Mouse (Mus musculus): Measurements from ENCODE around the gene Acsl3. TPM values are rescaled to one million over a fixed set of nuclear protein-coding genes. Genes with fewer than 3 reads are reported as not detected.

The Acsl3 gene
- polyA plus RNA-seq (2014; fragmentation: Nextera tagmentation; extraction: Ambion mirVana) = 109 and 138 TPM in 2 replicates

- peak; percentile 100 for ATAC-seq (ENCODE audit: low FRiP score)
- DNase-seq (ENCODE audit: low spot score) = peak; percentile 97
- peaks cover 27% of the 10 kb centered on the region for H3K4me1 ChIP-seq (replicated peaks; ENCODE audit: control insufficient read depth, insufficient read depth, low read length)
- no peaks in the 10 kb centered on the region for H3K9me3 ChIP-seq (ENCODE audit: control insufficient read depth, low read length)
- no peaks in the 10 kb centered on the region for H3K27me3 ChIP-seq (ENCODE audit: control insufficient read depth, insufficient read depth, low read length)
- H3K27ac ChIP-seq = peak within 1 kb of the TSS; percentile 98
- peak within 1 kb of the TSS; percentile 83 for H3K4me3 ChIP-seq (replicated peaks; ENCODE audit: low read length)
- under 1% methylated on average over 100 of the region's 104 CpGs for WGBS
- peak within 1 kb of the TSS; percentile 94 for H3K9ac ChIP-seq
- H3K4me2 ChIP-seq (replicated peaks) = peak within 1 kb of the TSS; percentile 63
- no peaks in the 10 kb centered on the region for H3K36me3 ChIP-seq (replicated peaks; ENCODE audit: control insufficient read depth, insufficient read depth)
Observed at GRCm38 (mm10) chr1:78657671-78658440, at the start of gene Acsl3, which contains the start of gene Utp14b. Gene Acsl3 (plus strand): TSS chr1:78657825. Gene Utp14b (plus strand): TSS chr1:78658038.

- DNase-seq (ENCODE audit: low spot score) = no peak
- no peaks in the 10 kb centered on the region for H3K9me3 ChIP-seq (ENCODE audit: control insufficient read depth, low read length)
- H3K4me1 ChIP-seq (replicated peaks; ENCODE audit: control insufficient read depth, insufficient read depth, low read length) = no peaks in the 10 kb centered on the region
- H3K4me2 ChIP-seq (replicated peaks) = no peak overlapping the region
- 47% methylated on average over 12 of the region's 12 CpGs for WGBS
- H3K27me3 ChIP-seq (ENCODE audit: control insufficient read depth, insufficient read depth, low read length) = no peaks in the 10 kb centered on the region
- no peak overlapping the region for H3K9ac ChIP-seq
- no peak for ATAC-seq (ENCODE audit: low FRiP score)
- H3K36me3 ChIP-seq (replicated peaks; ENCODE audit: control insufficient read depth, insufficient read depth) = no peaks in the 10 kb centered on the region
- no peak overlapping the region for H3K27ac ChIP-seq
- H3K4me3 ChIP-seq (replicated peaks; ENCODE audit: low read length) = no peak overlapping the region
Observed at GRCm38 (mm10) chr1:78609134-78609907, 48.3 kb upstream of the Acsl3 start.

- ATAC-seq (ENCODE audit: low FRiP score) (no peak), DNase-seq (ENCODE audit: low spot score) (no peak)
- H3K27me3 ChIP-seq (ENCODE audit: control insufficient read depth, insufficient read depth, low read length) = no peaks in the 10 kb centered on the region
- no peaks in the 10 kb centered on the region for H3K9me3 ChIP-seq (ENCODE audit: control insufficient read depth, low read length)
- H3K36me3 ChIP-seq (replicated peaks; ENCODE audit: control insufficient read depth, insufficient read depth) = no peaks in the 10 kb centered on the region
- H3K4me1 ChIP-seq (replicated peaks; ENCODE audit: control insufficient read depth, insufficient read depth, low read length) = no peaks in the 10 kb centered on the region
- 80% methylated on average over 4 of the region's 4 CpGs for WGBS
- no peak overlapping the region for H3K27ac ChIP-seq
- H3K9ac ChIP-seq = no peak overlapping the region
- no peak overlapping the region for H3K4me2 ChIP-seq (replicated peaks)
- no peak overlapping the region for H3K4me3 ChIP-seq (replicated peaks; ENCODE audit: low read length)
Observed at GRCm38 (mm10) chr1:78611039-78611438, 46.6 kb upstream of the Acsl3 start.

DNA sequence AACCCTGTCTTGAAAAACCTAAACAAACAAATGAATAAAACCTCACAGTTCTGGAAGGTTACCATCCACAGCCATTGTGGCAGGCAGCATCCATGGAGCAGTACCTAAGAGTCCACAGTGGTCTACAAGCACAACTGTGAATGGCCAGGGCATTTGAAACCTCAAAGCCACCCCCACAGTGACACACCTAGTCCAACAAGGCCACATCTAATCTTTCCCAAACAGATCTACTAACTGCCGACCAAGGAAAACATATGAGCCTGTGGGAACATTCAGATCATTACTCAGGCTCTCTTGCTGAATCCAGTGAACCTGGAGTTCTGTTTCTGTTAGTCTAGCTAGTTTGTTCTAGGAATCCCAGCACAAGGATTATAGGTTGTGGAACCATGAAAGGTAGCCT lies 44.7 kb upstream of the Acsl3 start:
- H3K4me1 ChIP-seq (replicated peaks; ENCODE audit: control insufficient read depth, insufficient read depth, low read length) = no peaks in the 10 kb centered on the region
- H3K36me3 ChIP-seq (replicated peaks; ENCODE audit: control insufficient read depth, insufficient read depth) = no peaks in the 10 kb centered on the region
- no peak overlapping the region for H3K27ac ChIP-seq
- ATAC-seq (ENCODE audit: low FRiP score) (no peak), DNase-seq (ENCODE audit: low spot score) (no peak)
- no peak overlapping the region for H3K9ac ChIP-seq
- H3K9me3 ChIP-seq (ENCODE audit: control insufficient read depth, low read length) = no peaks in the 10 kb centered on the region
- no peaks in the 10 kb centered on the region for H3K27me3 ChIP-seq (ENCODE audit: control insufficient read depth, insufficient read depth, low read length)
- 93% methylated on average over 1 of the region's 1 CpGs for WGBS
- H3K4me3 ChIP-seq (replicated peaks; ENCODE audit: low read length) = no peak overlapping the region
- H3K4me2 ChIP-seq (replicated peaks) = no peak overlapping the region

DNA sequence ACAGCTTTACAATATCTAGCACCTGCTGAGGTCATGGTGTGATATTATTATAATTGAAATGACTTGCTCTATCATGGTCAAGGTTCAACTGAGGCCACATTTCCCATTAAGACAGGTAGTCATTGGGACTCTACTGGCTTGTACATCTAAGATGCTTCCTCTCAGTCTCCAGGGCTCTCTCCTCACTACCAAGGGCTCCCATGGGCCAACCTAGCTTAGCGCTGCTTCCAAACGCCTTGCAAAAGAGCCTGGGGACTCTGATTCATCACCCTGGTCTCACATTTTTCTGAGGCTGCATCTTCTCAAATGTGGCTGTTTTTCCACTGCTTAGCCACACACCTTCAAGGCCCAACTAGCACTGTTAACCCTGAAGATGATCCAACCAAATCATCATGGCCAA lies 33.3 kb upstream of the Acsl3 start:
- Histone ChIP-seq H3K9me3 (ENCODE audit: control insufficient read depth, low read length) (no peaks in the 10 kb centered on the region), H3K4me3 (replicated peaks; ENCODE audit: low read length) (no peak overlapping the region), H3K4me1 (replicated peaks; ENCODE audit: control insufficient read depth, insufficient read depth, low read length) (no peaks in the 10 kb centered on the region), H3K4me2 (replicated peaks) (no peak overlapping the region), H3K9ac (no peak overlapping the region), H3K36me3 (replicated peaks; ENCODE audit: control insufficient read depth, insufficient read depth) (no peaks in the 10 kb centered on the region), H3K27me3 (ENCODE audit: control insufficient read depth, insufficient read depth, low read length) (no peaks in the 10 kb centered on the region), H3K27ac (no peak overlapping the region)
- DNase-seq (ENCODE audit: low spot score) (no peak), ATAC-seq (ENCODE audit: low FRiP score) (no peak)
- WGBS = 93% methylated on average over 2 of the region's 2 CpGs

DNA sequence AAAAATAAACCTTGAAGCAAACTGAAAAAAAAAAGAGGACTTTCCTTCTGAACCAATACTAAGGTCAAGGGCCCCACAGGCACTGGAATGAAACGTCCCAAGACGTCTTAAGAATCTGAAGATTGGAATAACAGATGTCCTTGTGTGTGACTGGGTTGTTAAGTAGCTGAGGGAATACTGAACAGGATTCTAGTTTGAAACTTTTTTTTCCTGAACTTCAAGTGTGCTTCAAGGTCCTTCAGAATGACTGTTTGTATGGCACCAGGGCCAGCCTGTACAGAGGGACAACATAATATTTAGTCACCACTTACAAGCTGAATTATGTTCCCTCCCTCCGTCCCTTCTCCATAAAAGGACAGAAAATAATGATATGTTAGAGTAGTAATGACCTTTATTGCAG lies 23.1 kb upstream of the Acsl3 start:
- no peaks in the 10 kb centered on the region for H3K36me3 ChIP-seq (replicated peaks; ENCODE audit: control insufficient read depth, insufficient read depth)
- ATAC-seq (ENCODE audit: low FRiP score) = no peak
- no peak overlapping the region for H3K9ac ChIP-seq
- 67% methylated on average over 3 of the region's 3 CpGs for WGBS
- no peak overlapping the region for H3K27ac ChIP-seq
- DNase-seq (ENCODE audit: low spot score) = no peak
- no peak overlapping the region for H3K4me3 ChIP-seq (replicated peaks; ENCODE audit: low read length)
- H3K4me1 ChIP-seq (replicated peaks; ENCODE audit: control insufficient read depth, insufficient read depth, low read length) = no peaks in the 10 kb centered on the region
- no peaks in the 10 kb centered on the region for H3K9me3 ChIP-seq (ENCODE audit: control insufficient read depth, low read length)
- H3K27me3 ChIP-seq (ENCODE audit: control insufficient read depth, insufficient read depth, low read length) = no peaks in the 10 kb centered on the region
- no peak overlapping the region for H3K4me2 ChIP-seq (replicated peaks)

GRCm38 (mm10) chr1:78640871-78641270 lies 16.8 kb upstream of the Acsl3 start:
- no peak overlapping the region for H3K9ac ChIP-seq
- no peak for ATAC-seq (ENCODE audit: low FRiP score)

GRCm38 (mm10) chr1:78641791-78642190 lies 15.8 kb upstream of the Acsl3 start:
- no peak overlapping the region for H3K27ac ChIP-seq
- no peak overlapping the region for H3K4me2 ChIP-seq (replicated peaks)
- ATAC-seq (ENCODE audit: low FRiP score) (no peak), DNase-seq (ENCODE audit: low spot score) (no peak)
- no peaks in the 10 kb centered on the region for H3K27me3 ChIP-seq (ENCODE audit: control insufficient read depth, insufficient read depth, low read length)
- H3K4me3 ChIP-seq (replicated peaks; ENCODE audit: low read length) = no peak overlapping the region
- 94% methylated on average over 3 of the region's 3 CpGs for WGBS
- no peak overlapping the region for H3K9ac ChIP-seq
- no peaks in the 10 kb centered on the region for H3K4me1 ChIP-seq (replicated peaks; ENCODE audit: control insufficient read depth, insufficient read depth, low read length)
- H3K36me3 ChIP-seq (replicated peaks; ENCODE audit: control insufficient read depth, insufficient read depth) = no peaks in the 10 kb centered on the region
- no peaks in the 10 kb centered on the region for H3K9me3 ChIP-seq (ENCODE audit: control insufficient read depth, low read length)

More at GRCm38 (mm10) chr1:78640871-78641270, 16.8 kb upstream of the Acsl3 start:
- no peaks in the 10 kb centered on the region for H3K9me3 ChIP-seq (ENCODE audit: control insufficient read depth, low read length)
- no peaks in the 10 kb centered on the region for H3K27me3 ChIP-seq (ENCODE audit: control insufficient read depth, insufficient read depth, low read length)
- H3K4me2 ChIP-seq (replicated peaks) = no peak overlapping the region
- H3K4me3 ChIP-seq (replicated peaks; ENCODE audit: low read length) = no peak overlapping the region
- H3K27ac ChIP-seq = no peak overlapping the region
- DNase-seq (ENCODE audit: low spot score) = no peak
- H3K4me1 ChIP-seq (replicated peaks; ENCODE audit: control insufficient read depth, insufficient read depth, low read length) = no peaks in the 10 kb centered on the region
- H3K36me3 ChIP-seq (replicated peaks; ENCODE audit: control insufficient read depth, insufficient read depth) = no peaks in the 10 kb centered on the region

DNA sequence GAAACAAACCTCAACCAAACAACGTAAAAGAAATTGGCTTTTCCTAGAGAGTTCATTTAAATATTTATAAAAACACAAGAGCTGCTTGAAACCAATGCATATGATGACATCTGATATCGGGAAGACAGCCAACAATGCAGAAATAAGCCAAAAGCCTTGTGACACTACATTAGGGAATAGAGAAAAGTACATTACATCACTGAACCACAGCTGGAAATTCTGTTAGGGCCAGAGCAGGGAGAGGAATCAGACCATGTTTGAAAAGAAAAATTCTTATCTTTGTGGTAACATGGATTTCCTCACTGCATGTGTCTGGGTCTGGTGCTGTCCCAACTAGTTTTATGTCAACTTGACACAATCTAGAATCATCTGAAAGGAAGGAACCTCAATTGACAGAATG lies 15.4 kb upstream of the Acsl3 start:
- H3K9ac ChIP-seq = no peak overlapping the region
- 86% methylated on average over 2 of the region's 2 CpGs for WGBS
- no peak overlapping the region for H3K4me2 ChIP-seq (replicated peaks)
- no peaks in the 10 kb centered on the region for H3K27me3 ChIP-seq (ENCODE audit: control insufficient read depth, insufficient read depth, low read length)
- no peak overlapping the region for H3K4me3 ChIP-seq (replicated peaks; ENCODE audit: low read length)
- no peaks in the 10 kb centered on the region for H3K4me1 ChIP-seq (replicated peaks; ENCODE audit: control insufficient read depth, insufficient read depth, low read length)
- H3K27ac ChIP-seq = no peak overlapping the region
- no peaks in the 10 kb centered on the region for H3K9me3 ChIP-seq (ENCODE audit: control insufficient read depth, low read length)
- no peak for ATAC-seq (ENCODE audit: low FRiP score)
- no peaks in the 10 kb centered on the region for H3K36me3 ChIP-seq (replicated peaks; ENCODE audit: control insufficient read depth, insufficient read depth)
- DNase-seq (ENCODE audit: low spot score) = no peak
